Mouse (Mus musculus) liver, postnatal 0 days (tissue): Measurements from ENCODE around the gene Tma16.

Experiments
- CTCF ChIP-seq: sonication (generic); IDR thresholded peaks from 2 replicates; pipeline ENCODE4 v1.5.1; 2016; ENCODE audit warnings: antibody characterized with exemption, low read depth
- EP300 ChIP-seq: IDR thresholded peaks from 2 replicates; pipeline ENCODE4 v1.6.1; 2016; ENCODE audit warnings: antibody characterized with exemption, low read depth, mild to moderate bottlenecking

DNA sequence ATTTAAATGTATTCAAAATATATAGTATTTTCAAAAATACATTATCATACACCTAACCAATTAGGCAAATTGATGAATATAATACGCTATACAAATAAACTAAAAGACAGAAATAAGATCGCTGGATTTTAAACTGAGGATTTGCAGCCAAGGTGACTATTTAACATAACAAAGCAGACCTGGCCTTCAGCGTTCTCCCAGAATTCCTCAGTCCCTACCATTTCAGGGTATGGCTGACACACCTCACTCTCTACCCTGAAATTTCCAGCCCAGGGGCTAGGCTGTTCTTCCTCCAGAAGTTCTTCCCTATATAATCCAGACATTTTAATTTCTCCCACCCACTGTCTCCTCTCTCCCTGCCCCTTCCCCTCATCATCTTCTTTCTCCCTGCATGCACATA, 2.2 kb upstream of the Tma16 start:
- no peak for TF ChIP-seq CTCF
- no peak for TF ChIP-seq EP300
